Mouse (Mus musculus) heart, adult 2 months (tissue): ENCODE results near the gene Il15ra.

Experiments
- CTCF ChIP-seq: fragments of 200-600 bp; IDR thresholded peaks from 2 replicates; pipeline ENCODE4 v1.8.1; 2022; ENCODE audit warnings: antibody characterized with exemption, mild to moderate bottlenecking, moderate library complexity
- EP300 ChIP-seq: fragments of 200-500 bp; IDR thresholded peaks from 2 replicates; pipeline ENCODE4 v1.6.1; 2011; ENCODE audit warnings: low read depth, low read length, control low read depth; ENCODE audit not compliant: insufficient read depth
- POLR2A ChIP-seq: fragments of 200-500 bp; IDR thresholded peaks from 2 replicates; pipeline ENCODE4 v1.6.1; 2011; ENCODE audit warnings: mild to moderate bottlenecking, low read depth, low read length, control low read depth; ENCODE audit not compliant: insufficient read depth

GRCm38 (mm10) chr2:11765694-11766093 lies 60.6 kb downstream of the Il15ra start:
- no peak for TF ChIP-seq POLR2A
- TF ChIP-seq CTCF, result no peak
- TF ChIP-seq EP300, result 0 out of 2 replicates have a peak, but pooled peaks have one; percentile 6
